19 mouse cellular contexts compared by ENCODE assay signal in the genomic region with DNA sequence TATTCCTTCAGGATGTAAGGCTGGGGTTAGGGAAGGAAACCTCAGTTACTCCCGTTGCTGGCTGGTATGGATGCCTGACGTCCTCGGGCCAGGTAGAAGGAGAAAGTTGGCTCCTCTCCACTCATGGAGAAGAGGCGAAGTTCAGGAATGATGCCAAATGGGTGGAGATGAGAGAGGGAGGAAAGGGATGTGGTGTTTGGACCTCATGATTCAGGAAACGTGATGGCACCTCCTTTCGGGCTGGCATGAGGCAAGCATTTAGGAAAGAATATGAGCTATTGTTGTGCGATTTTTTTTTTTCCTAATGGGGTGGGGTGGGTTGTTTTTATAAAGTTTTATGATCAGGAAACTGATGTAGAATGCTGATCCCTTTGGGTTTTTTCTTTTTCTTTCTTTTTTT.
DNase-seq lines count a peak whose midpoint lies in the region; ATAC-seq and TF ChIP-seq lines count a peak whose summit lies in the region.
"Had no signal": no experiment of that assay in that cellular context is flagged by ENCODE, and none has a peak within 500 bp of the region (broad histone marks: within the 10 kb centered on the region; RNA-seq: fewer than 3 reads in every experiment).

No protein-coding gene starts in this region.

- H3K4me3 ChIP-seq in kidney, adult 2 months (ENCODE audit: insufficient read depth, low read depth, low read length): no peak overlapping the region
- H3K4me3 ChIP-seq in kidney, embryonic 15.5 days (replicated peaks): no peak overlapping the region
- H3K4me3 ChIP-seq in megakaryocyte, embryonic 14.5 days (replicated peaks): peak overlapping the region; percentile 59
- no peak overlapping the region for H3K4me3 ChIP-seq in midbrain, embryonic 16.5 days (ENCODE audit: low read depth, low read length)
- H3K4me3 ChIP-seq: forebrain, embryonic 15.5 days; hindbrain, embryonic 13.5 days; layer of hippocampus, adult 2 months; left cerebral cortex, adult 2 months; limb, embryonic 12.5 days; midbrain, embryonic 10.5 days; neural tube, embryonic 12.5 days; stomach, embryonic 15.5 days had no signal

- no peak overlapping the region for H3K9ac ChIP-seq in kidney, embryonic 15.5 days
- H3K9ac ChIP-seq in midbrain, embryonic 16.5 days (ENCODE audit: low read depth, low read length): no peak overlapping the region
- H3K9ac ChIP-seq: forebrain, embryonic 15.5 days; hindbrain, embryonic 13.5 days; limb, embryonic 12.5 days; lung, embryonic 14.5 days; neural tube, embryonic 12.5 days; stomach, embryonic 15.5 days had no signal

- H3K27me3 ChIP-seq in kidney, adult 2 months (replicated peaks; ENCODE audit: control insufficient read depth, insufficient read depth, low read length): no peaks in the 10 kb centered on the region
- H3K27me3 ChIP-seq in kidney, embryonic 15.5 days: no peaks in the 10 kb centered on the region
- peaks cover 2% of the 10 kb centered on the region for H3K27me3 ChIP-seq in megakaryocyte, embryonic 14.5 days (replicated peaks)
- no peaks in the 10 kb centered on the region for H3K27me3 ChIP-seq in midbrain, embryonic 16.5 days (ENCODE audit: control insufficient read depth, insufficient read depth, low read depth, low read length)
- H3K27me3 ChIP-seq: forebrain, embryonic 15.5 days; hindbrain, embryonic 13.5 days; limb, embryonic 12.5 days; neural tube, embryonic 12.5 days; stomach, embryonic 15.5 days had no signal

- peak; percentile 14 to 19 for DNase-seq in cerebellum, postnatal 10 days
- DNase-seq in cerebellum, adult 8-10 months: no peak
- peak; percentile 81 for DNase-seq in kidney, adult 2 months
- DNase-seq in layer of hippocampus, postnatal 36 days: no peak
- DNase-seq: cerebellum, adult 11-12 months; lung, embryonic 14.5 days; thymus, adult 2 months had no signal

- peaks cover 8% of the 10 kb centered on the region; the same call in 1 of the 2 replicates for H3K4me1 ChIP-seq in kidney, adult 2 months (ENCODE audit: control insufficient read depth, insufficient read depth, low read length)
- H3K4me1 ChIP-seq in kidney, embryonic 15.5 days: no peaks in the 10 kb centered on the region
- peaks cover 88% of the 10 kb centered on the region for H3K4me1 ChIP-seq in megakaryocyte, embryonic 14.5 days
- no peaks in the 10 kb centered on the region for H3K4me1 ChIP-seq in midbrain, embryonic 16.5 days (ENCODE audit: control insufficient read depth, insufficient read depth, low read length)
- H3K4me1 ChIP-seq: forebrain, embryonic 15.5 days; hindbrain, embryonic 13.5 days; neural tube, embryonic 12.5 days had no signal

- H3K4me2 ChIP-seq in kidney, embryonic 15.5 days: no peak overlapping the region
- no peak overlapping the region for H3K4me2 ChIP-seq in midbrain, embryonic 16.5 days (ENCODE audit: low read length)
- H3K4me2 ChIP-seq: forebrain, embryonic 15.5 days; hindbrain, embryonic 13.5 days; limb, embryonic 12.5 days; lung, embryonic 14.5 days; neural tube, embryonic 12.5 days; stomach, embryonic 15.5 days had no signal

- no peak for TF ChIP-seq POLR2A in kidney, adult 2 months (IDR thresholded peaks at IDR 0.05; ENCODE audit: low read depth, low read length)

- WGBS in kidney, adult 2 months: 38% methylated on average over 7 of the region's 7 CpGs
- 62% methylated on average over 7 of the region's 7 CpGs for WGBS in kidney, embryonic 15.5 days
- WGBS in midbrain, embryonic 16.5 days: 82% methylated on average over 7 of the region's 7 CpGs

- no peak for ATAC-seq in kidney, embryonic 15.5 days (replicated peaks; ENCODE audit: low FRiP score)
- ATAC-seq in megakaryocyte, adult 5-6 weeks (ENCODE audit: poor library complexity, severe bottlenecking): no peak
- no peak for ATAC-seq in midbrain, embryonic 16.5 days
- ATAC-seq: forebrain, embryonic 15.5 days had no signal

- H3K36me3 ChIP-seq in kidney, adult 2 months (ENCODE audit: control insufficient read depth, insufficient read depth, low read length): no peaks in the 10 kb centered on the region
- no peaks in the 10 kb centered on the region for H3K36me3 ChIP-seq in kidney, embryonic 15.5 days
- peaks cover 3% of the 10 kb centered on the region for H3K36me3 ChIP-seq in megakaryocyte, embryonic 14.5 days (replicated peaks; ENCODE audit: low read length)
- H3K36me3 ChIP-seq in midbrain, embryonic 16.5 days (ENCODE audit: control insufficient read depth, insufficient read depth, low read length): no peaks in the 10 kb centered on the region
- H3K36me3 ChIP-seq: forebrain, embryonic 15.5 days; hindbrain, embryonic 13.5 days; limb, embryonic 12.5 days; midbrain, embryonic 10.5 days; neural tube, embryonic 12.5 days; stomach, embryonic 15.5 days had no signal

- TF ChIP-seq CTCF in kidney, adult 2 months (conservative IDR thresholded peaks at IDR 0.05; ENCODE audit: insufficient read depth, insufficient read length, low read depth, low read length): no peak

- H3K9me3 ChIP-seq in kidney, embryonic 15.5 days (replicated peaks): no peaks in the 10 kb centered on the region
- 0 out of 2 replicates have a peak, but pooled peaks cover 3% of the 10 kb centered on the region for H3K9me3 ChIP-seq in megakaryocyte, embryonic 14.5 days
- H3K9me3 ChIP-seq in midbrain, embryonic 16.5 days (replicated peaks; ENCODE audit: control insufficient read depth, low read length, poor library complexity, severe bottlenecking): no peaks in the 10 kb centered on the region
- H3K9me3 ChIP-seq: forebrain, embryonic 15.5 days; hindbrain, embryonic 13.5 days; limb, embryonic 12.5 days; midbrain, embryonic 10.5 days; stomach, embryonic 15.5 days had no signal

- no peak overlapping the region for H3K27ac ChIP-seq in kidney, adult 2 months (ENCODE audit: insufficient read depth, low read depth, low read length)
- no peak overlapping the region for H3K27ac ChIP-seq in kidney, embryonic 15.5 days
- H3K27ac ChIP-seq in midbrain, embryonic 16.5 days (ENCODE audit: low read length): no peak overlapping the region
- H3K27ac ChIP-seq: forebrain, embryonic 15.5 days; hindbrain, embryonic 13.5 days; layer of hippocampus, adult 2 months; left cerebral cortex, adult 2 months; midbrain, embryonic 10.5 days; neural tube, embryonic 12.5 days; stomach, embryonic 15.5 days had no signal

Comparison
In these comparisons a context has a peak if more than half of its experiments do, and no peak if none do; other contexts are left out.
1. DNase-seq: peak in cerebellum, postnatal 10 days (2 of 2) and kidney, adult 2 months (single experiment); none in cerebellum, adult 8-10 months (single experiment) and layer of hippocampus, postnatal 36 days (0 of 2).